Mouse (Mus musculus): Measurements from ENCODE around the gene Limk1. TPM values are rescaled to one million over a fixed set of nuclear protein-coding genes. Genes with fewer than 3 reads are reported as not detected.
A peak's percentile ranks its signal among the peaks of the same experiment; 100 is the strongest.

Limk1 gene
- total and polyA plus RNA-seq, 3 experiments: 1.3 to 1.5 (median 1.5) TPM

GRCm38 (mm10) chr5:134695539-134695938 is 7.1 kb upstream of the Limk1 start:
- Histone ChIP-seq H3K4me1 (ENCODE audit: insufficient read depth, low read depth, low read length) (no peaks in the 10 kb centered on the region), H3K36me3 (replicated peaks) (no peaks in the 10 kb centered on the region), H3K9me3 (replicated peaks) (no peaks in the 10 kb centered on the region), H3K27me3 (ENCODE audit: insufficient read depth, low read length) (peaks cover 27% of the 10 kb centered on the region), H3K4me3 (ENCODE audit: low read depth, low read length) (no peak overlapping the region)
- ATAC-seq (ENCODE audit: extremely low read depth, insufficient number of reproducible peaks, low FRiP score, poor library complexity, severe bottlenecking) (no peak), DNase-seq (ENCODE audit: low spot score) (no peak)
- TF ChIP-seq POLR2AphosphoS5 (IDR thresholded peaks at IDR 0.05; ENCODE audit: insufficient replicate concordance, low read depth, low read length) (no peak), GATA1 (IDR thresholded peaks at IDR 0.05; ENCODE audit: borderline replicate concordance, low read length) (no peak), CTCF (IDR thresholded peaks at IDR 0.05; ENCODE audit: low read depth, low read length) (no peak), TAL1 (conservative IDR thresholded peaks at IDR 0.05; ENCODE audit: low read depth, low read length) (no peak), GATA2 (IDR thresholded peaks at IDR 0.05; ENCODE audit: borderline replicate concordance, low read depth, low read length) (no peak)

- no peak for DNase-seq (ENCODE audit: low spot score)
- Histone ChIP-seq H3K4me1 (ENCODE audit: insufficient read depth, low read depth, low read length) (no peaks in the 10 kb centered on the region), H3K27me3 (ENCODE audit: insufficient read depth, low read length) (peaks cover 28% of the 10 kb centered on the region), H3K36me3 (replicated peaks) (no peaks in the 10 kb centered on the region), H3K9me3 (replicated peaks) (no peaks in the 10 kb centered on the region), H3K4me3 (ENCODE audit: low read depth, low read length) (no peak overlapping the region)
- ATAC-seq (ENCODE audit: extremely low read depth, insufficient number of reproducible peaks, low FRiP score, poor library complexity, severe bottlenecking): peak; percentile 34
- no peak for TF ChIP-seq GATA2 (IDR thresholded peaks at IDR 0.05; ENCODE audit: borderline replicate concordance, low read depth, low read length)
- TF ChIP-seq CTCF (IDR thresholded peaks at IDR 0.05; ENCODE audit: low read depth, low read length): 0 out of 2 replicates have a peak, but pooled peaks have one; percentile 3
These were observed 6.7 kb upstream of the Limk1 start for GRCm38 (mm10) chr5:134695082-134695481.

- TF ChIP-seq CTCF (IDR thresholded peaks at IDR 0.05; ENCODE audit: low read depth, low read length) (no peak), GATA2 (IDR thresholded peaks at IDR 0.05; ENCODE audit: borderline replicate concordance, low read depth, low read length) (no peak), POLR2AphosphoS5 (IDR thresholded peaks at IDR 0.05; ENCODE audit: insufficient replicate concordance, low read depth, low read length) (no peak), TAL1 (conservative IDR thresholded peaks at IDR 0.05; ENCODE audit: low read depth, low read length) (no peak), GATA1 (IDR thresholded peaks at IDR 0.05; ENCODE audit: borderline replicate concordance, low read length) (no peak)
- Histone ChIP-seq H3K4me3 (ENCODE audit: low read depth, low read length) (no peak overlapping the region), H3K9me3 (replicated peaks) (no peaks in the 10 kb centered on the region), H3K27me3 (ENCODE audit: insufficient read depth, low read length) (peaks cover 23% of the 10 kb centered on the region), H3K36me3 (replicated peaks) (no peaks in the 10 kb centered on the region), H3K4me1 (ENCODE audit: insufficient read depth, low read depth, low read length) (peaks cover 15% of the 10 kb centered on the region)
- DNase-seq (ENCODE audit: low spot score) (no peak), ATAC-seq (ENCODE audit: extremely low read depth, insufficient number of reproducible peaks, low FRiP score, poor library complexity, severe bottlenecking) (no peak)
These were observed 4.3 kb upstream of the Limk1 start for GRCm38 (mm10) chr5:134692704-134693103.

GRCm38 (mm10) chr5:134688718-134689284 is 403 bp upstream of the Limk1 start:
- ATAC-seq (ENCODE audit: extremely low read depth, insufficient number of reproducible peaks, low FRiP score, poor library complexity, severe bottlenecking) (peak; percentile 95), DNase-seq (ENCODE audit: low spot score) (peak; percentile 96)
- Histone ChIP-seq H3K36me3 (replicated peaks) (no peaks in the 10 kb centered on the region), H3K9me3 (replicated peaks) (no peaks in the 10 kb centered on the region), H3K27me3 (ENCODE audit: insufficient read depth, low read length) (peaks cover 48% of the 10 kb centered on the region), H3K4me3 (ENCODE audit: low read depth, low read length) (peak overlapping the region; percentile 72), H3K4me1 (ENCODE audit: insufficient read depth, low read depth, low read length) (peaks cover 19% of the 10 kb centered on the region)
- TF ChIP-seq POLR2AphosphoS5 (IDR thresholded peaks at IDR 0.05; ENCODE audit: insufficient replicate concordance, low read depth, low read length) (no peak), GATA1 (IDR thresholded peaks at IDR 0.05; ENCODE audit: borderline replicate concordance, low read length) (no peak), GATA2 (IDR thresholded peaks at IDR 0.05; ENCODE audit: borderline replicate concordance, low read depth, low read length) (no peak), TAL1 (conservative IDR thresholded peaks at IDR 0.05; ENCODE audit: low read depth, low read length) (no peak), CTCF (IDR thresholded peaks at IDR 0.05; ENCODE audit: low read depth, low read length) (no peak)

GRCm38 (mm10) chr5:134687187-134687586 is 1.2 kb downstream of the Limk1 start:
- Histone ChIP-seq H3K36me3 (replicated peaks) (no peaks in the 10 kb centered on the region), H3K4me1 (ENCODE audit: insufficient read depth, low read depth, low read length) (peaks cover 19% of the 10 kb centered on the region), H3K27me3 (ENCODE audit: insufficient read depth, low read length) (peaks cover 49% of the 10 kb centered on the region), H3K9me3 (replicated peaks) (no peaks in the 10 kb centered on the region), H3K4me3 (ENCODE audit: low read depth, low read length) (no peak overlapping the region)
- TF ChIP-seq CTCF (IDR thresholded peaks at IDR 0.05; ENCODE audit: low read depth, low read length): no peak
- no peak for TF ChIP-seq POLR2AphosphoS5 (IDR thresholded peaks at IDR 0.05; ENCODE audit: insufficient replicate concordance, low read depth, low read length)
- TF ChIP-seq GATA2 (IDR thresholded peaks at IDR 0.05; ENCODE audit: borderline replicate concordance, low read depth, low read length): no peak
- TF ChIP-seq TAL1 (conservative IDR thresholded peaks at IDR 0.05; ENCODE audit: low read depth, low read length): no peak
- no peak for TF ChIP-seq GATA1 (IDR thresholded peaks at IDR 0.05; ENCODE audit: borderline replicate concordance, low read length)
- no peak for DNase-seq (ENCODE audit: low spot score)
- no peak for ATAC-seq (ENCODE audit: extremely low read depth, insufficient number of reproducible peaks, low FRiP score, poor library complexity, severe bottlenecking)

GRCm38 (mm10) chr5:134686541-134686940 is 1.9 kb downstream of the Limk1 start:
- no peaks in the 10 kb centered on the region for H3K36me3 ChIP-seq (replicated peaks)
- H3K27me3 ChIP-seq (ENCODE audit: insufficient read depth, low read length): peaks cover 46% of the 10 kb centered on the region
- H3K9me3 ChIP-seq (replicated peaks): no peaks in the 10 kb centered on the region
- no peak overlapping the region for H3K4me3 ChIP-seq (ENCODE audit: low read depth, low read length)
- DNase-seq (ENCODE audit: low spot score) (no peak), ATAC-seq (ENCODE audit: extremely low read depth, insufficient number of reproducible peaks, low FRiP score, poor library complexity, severe bottlenecking) (no peak)
- TF ChIP-seq TAL1 (conservative IDR thresholded peaks at IDR 0.05; ENCODE audit: low read depth, low read length) (no peak), GATA1 (IDR thresholded peaks at IDR 0.05; ENCODE audit: borderline replicate concordance, low read length) (no peak), POLR2AphosphoS5 (IDR thresholded peaks at IDR 0.05; ENCODE audit: insufficient replicate concordance, low read depth, low read length) (no peak), CTCF (IDR thresholded peaks at IDR 0.05; ENCODE audit: low read depth, low read length) (no peak), GATA2 (IDR thresholded peaks at IDR 0.05; ENCODE audit: borderline replicate concordance, low read depth, low read length) (no peak)
- peaks cover 19% of the 10 kb centered on the region for H3K4me1 ChIP-seq (ENCODE audit: insufficient read depth, low read depth, low read length)

Data from G1E (cell line).